Mouse (Mus musculus) CD4-positive helper T cell, adult 2 months (primary cell): ENCODE data around the gene Sdk1.

Experiments
- DNase-seq: peaks from one replicate; pipeline ENCODE4 v3.0.0-alpha.2; 2012; ENCODE audit warnings: low read depth, missing footprints, low spot score

Gene Sdk1

GRCm38 (mm10) chr5:141884111-141884647 lies 642.9 kb downstream of the Sdk1 start:
- no peak for DNase-seq

- no peak for DNase-seq
These were observed 644.7 kb downstream of the Sdk1 start for GRCm38 (mm10) chr5:141886006-141886405.

GRCm38 (mm10) chr5:141889766-141890165 lies 648.5 kb downstream of the Sdk1 start:
- no peak for DNase-seq

GRCm38 (mm10) chr5:141896402-141896801 lies 655.1 kb downstream of the Sdk1 start:
- DNase-seq = no peak

GRCm38 (mm10) chr5:141897481-141897880 lies 656.2 kb downstream of the Sdk1 start:
- DNase-seq = no peak

- DNase-seq = no peak
These were observed 658.5 kb downstream of the Sdk1 start for GRCm38 (mm10) chr5:141899751-141900150.

- DNase-seq = no peak
These were observed 661.4 kb downstream of the Sdk1 start for GRCm38 (mm10) chr5:141902544-141903250.

GRCm38 (mm10) chr5:141910444-141910843 lies 669.2 kb downstream of the Sdk1 start:
- no peak for DNase-seq

GRCm38 (mm10) chr5:141910886-141911285 lies 669.6 kb downstream of the Sdk1 start:
- no peak for DNase-seq

- DNase-seq = no peak
These were observed 671.6 kb downstream of the Sdk1 start for GRCm38 (mm10) chr5:141912881-141913280.

GRCm38 (mm10) chr5:141916954-141917353 lies 675.7 kb downstream of the Sdk1 start:
- no peak for DNase-seq

- no peak for DNase-seq
These were observed 697.7 kb downstream of the Sdk1 start for GRCm38 (mm10) chr5:141939000-141939399.

- DNase-seq = no peak
These were observed 699.3 kb downstream of the Sdk1 start for GRCm38 (mm10) chr5:141940636-141941035.

- no peak for DNase-seq
These were observed 709.5 kb downstream of the Sdk1 start for GRCm38 (mm10) chr5:141950791-141951190.

GRCm38 (mm10) chr5:141952270-141952669 lies 711.0 kb downstream of the Sdk1 start:
- DNase-seq = no peak

- DNase-seq = no peak
These were observed 711.6 kb downstream of the Sdk1 start for GRCm38 (mm10) chr5:141952708-141953490.

- no peak for DNase-seq
These were observed 729.8 kb downstream of the Sdk1 start for GRCm38 (mm10) chr5:141971071-141971470.

GRCm38 (mm10) chr5:141979511-141979910 lies 738.2 kb downstream of the Sdk1 start:
- DNase-seq = no peak

- DNase-seq = no peak
These were observed 739.5 kb downstream of the Sdk1 start for GRCm38 (mm10) chr5:141980746-141981145.

- DNase-seq = no peak
These were observed 743.0 kb downstream of the Sdk1 start for GRCm38 (mm10) chr5:141984322-141984721.

- DNase-seq = peak; percentile 57
These were observed 743.7 kb downstream of the Sdk1 start for GRCm38 (mm10) chr5:141985003-141985402.

- no peak for DNase-seq
These were observed 744.3 kb downstream of the Sdk1 start for GRCm38 (mm10) chr5:141985551-141985950.
